In genomic region chr1:172368768-172369418, GRCm38 (mm10) we compare ENCODE assay signal across 8 mouse cellular contexts. TPM values are rescaled to one million over a fixed set of nuclear protein-coding genes. Genes with fewer than 3 reads are reported as not detected.
A peak's percentile ranks its signal among the peaks of the same experiment; 100 is the strongest.
DNase-seq lines count a peak whose midpoint lies in the region; ATAC-seq lines count a peak whose summit lies in the region.

No protein-coding gene starts in this region.

- H3K9ac ChIP-seq in kidney, embryonic 14.5 days (ENCODE audit: low read depth, low read length): no peak overlapping the region
- no peak overlapping the region for H3K9ac ChIP-seq in kidney, embryonic 15.5 days

- WGBS in kidney, embryonic 14.5 days: 34% methylated on average over 23 of the region's 23 CpGs
- 35% methylated on average over 23 of the region's 23 CpGs for WGBS in kidney, embryonic 15.5 days

- no peak overlapping the region for H3K4me3 ChIP-seq in kidney, embryonic 14.5 days (ENCODE audit: low read length)
- 0 out of 2 replicates have a peak overlapping the region, but pooled peaks have one; percentile 4 for H3K4me3 ChIP-seq in kidney, embryonic 15.5 days (replicated peaks)

- H3K36me3 ChIP-seq in kidney, embryonic 14.5 days (ENCODE audit: control insufficient read depth, insufficient read depth, low read length): no peaks in the 10 kb centered on the region
- no peaks in the 10 kb centered on the region for H3K36me3 ChIP-seq in kidney, embryonic 15.5 days

- 0 out of 2 replicates have a peak overlapping the region, but pooled peaks have one; percentile 10 for H3K4me2 ChIP-seq in kidney, embryonic 14.5 days (replicated peaks; ENCODE audit: low read depth, low read length)
- H3K4me2 ChIP-seq in kidney, embryonic 15.5 days: peak overlapping the region; percentile 35

- ATAC-seq in kidney, embryonic 14.5 days (ENCODE audit: low FRiP score, low TSS enrichment): peak; percentile 58; the same call in 1 of the 2 replicates
- ATAC-seq in activated CD4-positive, CD25-positive, alpha-beta regulatory T cell, adult 4 months: peak; percentile 97
- peak; percentile 54; the same call in 1 of the 2 replicates for ATAC-seq in kidney, embryonic 15.5 days (replicated peaks; ENCODE audit: low FRiP score)
- no peak for ATAC-seq in erythroid progenitor cell, adult 5-6 weeks (replicated peaks; ENCODE audit: low FRiP score, poor library complexity, severe bottlenecking)

- no peaks in the 10 kb centered on the region for H3K4me1 ChIP-seq in kidney, embryonic 14.5 days (ENCODE audit: control insufficient read depth, insufficient read depth, low read length)
- 0 out of 2 replicates have a peak, but pooled peaks cover 3% of the 10 kb centered on the region for H3K4me1 ChIP-seq in kidney, embryonic 15.5 days

- peaks cover 5% of the 10 kb centered on the region; the same call in 1 of the 2 replicates for H3K27me3 ChIP-seq in kidney, embryonic 14.5 days (ENCODE audit: control insufficient read depth, insufficient read depth, low read length)
- H3K27me3 ChIP-seq in kidney, embryonic 15.5 days: peaks cover 12% of the 10 kb centered on the region; the same call in 1 of the 2 replicates

- no peak for DNase-seq in kidney, adult 8-10 months
- DNase-seq in forelimb bud, embryonic 11.5 days (ENCODE audit: low read depth, low spot score): peak; percentile 55
- DNase-seq in lung, postnatal 14 days: peak; percentile 70
- peak; percentile 41 to 72 for DNase-seq in spleen, adult 18-20 months

- H3K9me3 ChIP-seq in kidney, embryonic 14.5 days (ENCODE audit: control insufficient read depth, low read length): no peaks in the 10 kb centered on the region
- no peaks in the 10 kb centered on the region for H3K9me3 ChIP-seq in kidney, embryonic 15.5 days (replicated peaks)

- H3K27ac ChIP-seq in kidney, embryonic 14.5 days (ENCODE audit: low read depth, low read length): no peak overlapping the region
- no peak overlapping the region for H3K27ac ChIP-seq in kidney, embryonic 15.5 days

RNA-seq across cellular contexts. Expression of gene Pigm, which starts 7.5 kb away (rescaled TPM):
- polyA plus RNA-seq in kidney, embryonic 14.5 days (2014; fragmentation: Nextera tagmentation; extraction: Ambion mirVana): 9.5 and 12.1 TPM in 2 replicates
- polyA plus RNA-seq in activated CD4-positive, CD25-positive, alpha-beta regulatory T cell, adult 4 months (2017; shearing (Covaris generic)): 1 to 10 TPM; 5.6 to 7.3 TPM
- 7.6 and 7.9 TPM in 2 replicates for polyA plus RNA-seq in kidney, embryonic 15.5 days (2015; fragmentation: Nextera tagmentation; extraction: Ambion mirVana)
- total RNA-seq in erythroid progenitor cell, adult 5-6 weeks (2015; ENCODE audit: low replicate concordance): 10.9 and 11.9 TPM in 2 replicates
- total RNA-seq in erythroid progenitor cell, adult 5-6 weeks (2017; ENCODE audit: low replicate concordance): 8.7 and 13.2 TPM in 2 replicates

RNA-seq across cellular contexts. Expression of gene Kcnj10, which starts 27.9 kb away (rescaled TPM):
- 0.31 and 0.57 TPM in 2 replicates for polyA plus RNA-seq in kidney, embryonic 14.5 days (2014; fragmentation: Nextera tagmentation; extraction: Ambion mirVana)
- polyA plus RNA-seq in activated CD4-positive, CD25-positive, alpha-beta regulatory T cell, adult 4 months (2017; shearing (Covaris generic)): under 1 TPM in 1 of 2 experiments, not detected in 1; 0.15 TPM
- polyA plus RNA-seq in kidney, embryonic 15.5 days (2015; fragmentation: Nextera tagmentation; extraction: Ambion mirVana): 0.83 and 1.0 TPM in 2 replicates
- total RNA-seq in erythroid progenitor cell, adult 5-6 weeks (2015; ENCODE audit: low replicate concordance): 8.8 and 13.0 TPM in 2 replicates
- total RNA-seq in erythroid progenitor cell, adult 5-6 weeks (2017; ENCODE audit: low replicate concordance): 1.5 and 1.9 TPM in 2 replicates

RNA-seq across cellular contexts. Expression of gene Kcnj9, which starts 39.8 kb away (rescaled TPM):
- polyA plus RNA-seq in kidney, embryonic 14.5 days (2014; fragmentation: Nextera tagmentation; extraction: Ambion mirVana): 0.20 TPM in 1 of 2 replicates, not detected in the other
- polyA plus RNA-seq in activated CD4-positive, CD25-positive, alpha-beta regulatory T cell, adult 4 months (2017; shearing (Covaris generic)): under 1 TPM in 1 of 2 experiments, not detected in 1; 0.08 TPM
- polyA plus RNA-seq in kidney, embryonic 15.5 days (2015; fragmentation: Nextera tagmentation; extraction: Ambion mirVana): not detected in 2 replicates
- not detected in 2 replicates for total RNA-seq in erythroid progenitor cell, adult 5-6 weeks (2015; ENCODE audit: low replicate concordance)
- total RNA-seq in erythroid progenitor cell, adult 5-6 weeks (2017; ENCODE audit: low replicate concordance): 2.5 TPM in 1 of 2 replicates, not detected in the other

Comparison
In these comparisons a context has a peak if more than half of its experiments do, and no peak if none do; other contexts are left out.
1. DNase-seq: peak in forelimb bud, embryonic 11.5 days (single experiment), lung, postnatal 14 days (single experiment) and spleen, adult 18-20 months (2 of 2); none in kidney, adult 8-10 months (0 of 2).